ENCODE assay signal across 19 mouse cellular contexts in the genomic region with DNA sequence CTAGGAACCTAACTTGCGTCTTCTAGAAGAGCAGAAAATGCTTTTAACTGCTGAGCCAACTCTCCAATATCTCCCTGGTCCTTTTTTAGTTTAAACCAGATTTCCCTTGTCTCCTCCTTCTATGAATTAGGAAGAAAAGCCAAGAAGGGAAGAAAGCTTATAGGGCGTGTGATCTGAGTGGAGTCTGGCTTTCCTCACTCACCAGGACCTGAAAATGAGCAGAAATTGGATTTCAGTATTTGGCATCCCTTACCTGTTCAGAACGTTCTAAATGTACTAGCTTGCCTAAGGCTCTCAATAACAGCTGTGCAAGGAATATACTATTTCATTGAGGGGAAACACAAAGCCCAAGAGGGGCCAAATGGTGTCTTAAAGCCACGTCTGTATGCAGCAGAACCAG.
"Had no signal": no experiment of that assay in that cellular context is flagged by ENCODE, and none has a peak within 500 bp of the region (broad histone marks: within the 10 kb centered on the region; RNA-seq: fewer than 3 reads in every experiment).

No protein-coding gene starts in this region.

- H3K4me2 ChIP-seq: liver, embryonic 13.5 days; lung, embryonic 14.5 days; midbrain, embryonic 12.5 days; midbrain, embryonic 15.5 days; neural tube, embryonic 12.5 days; neural tube, embryonic 15.5 days; stomach, embryonic 15.5 days had no signal

- H3K9me3 ChIP-seq: liver, embryonic 13.5 days; midbrain, embryonic 12.5 days; midbrain, embryonic 15.5 days; neural tube, embryonic 12.5 days; neural tube, embryonic 15.5 days; stomach, embryonic 15.5 days had no signal

- H3K36me3 ChIP-seq: liver, embryonic 13.5 days; midbrain, embryonic 12.5 days; midbrain, embryonic 15.5 days; neural tube, embryonic 12.5 days; neural tube, embryonic 15.5 days; stomach, embryonic 15.5 days had no signal

- H3K9ac ChIP-seq: liver, embryonic 13.5 days; lung, embryonic 14.5 days; midbrain, embryonic 12.5 days; midbrain, embryonic 15.5 days; neural tube, embryonic 12.5 days; neural tube, embryonic 15.5 days; stomach, embryonic 15.5 days had no signal

- H3K4me1 ChIP-seq: liver, embryonic 13.5 days; midbrain, embryonic 15.5 days; neural tube, embryonic 15.5 days; stomach, embryonic 15.5 days had no signal

- H3K4me3 ChIP-seq: layer of hippocampus, adult 2 months; liver, embryonic 13.5 days; midbrain, embryonic 12.5 days; midbrain, embryonic 15.5 days; neural tube, embryonic 12.5 days; neural tube, embryonic 15.5 days; stomach, embryonic 15.5 days had no signal

- DNase-seq: kidney, adult 18-20 months; kidney, adult 9 months; kidney, postnatal 14 days; kidney, postnatal 4 days; layer of hippocampus, adult 9-11 months; liver, embryonic 13.5 days; lung, embryonic 14.5 days; right cerebral cortex, adult 18-20 months; right cerebral cortex, postnatal 14 days; right cerebral cortex, postnatal 4 days; thymus, postnatal 25 days had no signal

- H3K27ac ChIP-seq: layer of hippocampus, adult 2 months; liver, embryonic 13.5 days; macrophage; midbrain, embryonic 12.5 days; midbrain, embryonic 15.5 days; neural tube, embryonic 12.5 days; neural tube, embryonic 15.5 days; stomach, embryonic 15.5 days had no signal

- ATAC-seq: lung, postnatal 0 days had no signal

- H3K27me3 ChIP-seq: liver, embryonic 13.5 days; midbrain, embryonic 15.5 days; stomach, embryonic 15.5 days had no signal
